In the genomic region with DNA sequence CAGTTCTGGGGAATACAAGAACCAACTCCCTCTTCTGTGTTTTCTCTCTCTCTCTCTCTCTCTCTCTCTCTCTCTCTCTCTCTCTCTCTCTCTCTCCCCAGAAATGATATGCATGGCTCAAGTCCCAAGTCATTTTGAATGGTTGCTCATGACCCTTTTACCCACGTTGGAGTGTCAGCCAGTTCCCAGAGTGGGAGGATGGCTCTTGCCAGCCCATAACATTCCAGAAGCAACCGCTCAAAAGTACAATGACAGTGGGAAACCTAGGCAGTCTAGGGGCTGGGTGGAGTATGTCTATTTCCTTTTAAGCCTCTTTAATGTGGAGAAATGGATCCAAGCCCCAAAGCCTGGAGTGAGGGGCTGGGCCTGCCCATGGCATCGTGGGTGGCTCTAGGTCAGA, we compare ENCODE assay signal across 19 mouse cellular contexts.
A peak's percentile ranks its signal among the peaks of the same experiment; 100 is the strongest.
DNase-seq lines count a peak whose midpoint lies in the region; ATAC-seq lines count a peak whose summit lies in the region.
"Had no signal": no experiment of that assay in that cellular context is flagged by ENCODE, and none has a peak within 500 bp of the region (broad histone marks: within the 10 kb centered on the region; RNA-seq: fewer than 3 reads in every experiment).

No protein-coding gene starts in this region.

- H3K27ac ChIP-seq in hindbrain, embryonic 15.5 days (replicated peaks): peak overlapping the region; percentile 15; the same call in 1 of the 2 replicates
- H3K27ac ChIP-seq in hindbrain, embryonic 12.5 days: no peak overlapping the region
- peak overlapping the region; percentile 61; the same call in 1 of the 2 replicates for H3K27ac ChIP-seq in neural tube, embryonic 15.5 days (replicated peaks)
- H3K27ac ChIP-seq: embryonic facial prominence, embryonic 15.5 days; heart, embryonic 10.5 days had no signal

- H3K9me3 ChIP-seq in hindbrain, embryonic 15.5 days: no peaks in the 10 kb centered on the region
- no peaks in the 10 kb centered on the region for H3K9me3 ChIP-seq in hindbrain, embryonic 12.5 days (replicated peaks)
- H3K9me3 ChIP-seq in megakaryocyte, embryonic 14.5 days: no peaks in the 10 kb centered on the region
- H3K9me3 ChIP-seq in neural tube, embryonic 15.5 days (replicated peaks): no peaks in the 10 kb centered on the region
- H3K9me3 ChIP-seq: embryonic facial prominence, embryonic 15.5 days; heart, embryonic 10.5 days had no signal

- H3K4me1 ChIP-seq in hindbrain, embryonic 15.5 days (replicated peaks): peaks cover 12% of the 10 kb centered on the region
- peaks cover 4% of the 10 kb centered on the region; the same call in 1 of the 2 replicates for H3K4me1 ChIP-seq in hindbrain, embryonic 12.5 days
- H3K4me1 ChIP-seq in megakaryocyte, embryonic 14.5 days: no peaks in the 10 kb centered on the region
- peaks cover 14% of the 10 kb centered on the region for H3K4me1 ChIP-seq in neural tube, embryonic 15.5 days
- H3K4me1 ChIP-seq: embryonic facial prominence, embryonic 15.5 days; heart, embryonic 10.5 days had no signal

- no peaks in the 10 kb centered on the region for H3K27me3 ChIP-seq in hindbrain, embryonic 15.5 days
- H3K27me3 ChIP-seq in hindbrain, embryonic 12.5 days: no peaks in the 10 kb centered on the region
- peaks cover 57% of the 10 kb centered on the region for H3K27me3 ChIP-seq in megakaryocyte, embryonic 14.5 days (replicated peaks)
- no peaks in the 10 kb centered on the region for H3K27me3 ChIP-seq in neural tube, embryonic 15.5 days (replicated peaks)
- H3K27me3 ChIP-seq: embryonic facial prominence, embryonic 15.5 days had no signal

- peak; percentile 76 for DNase-seq in adipocyte (ENCODE audit: low spot score)
- no peak for DNase-seq in adrenal gland, postnatal 14 days
- DNase-seq: adrenal gland, postnatal 10 days; embryo, embryonic 11 days; gastrocnemius, postnatal 10 days; heart, adult 18-20 months; heart, postnatal 10 days; heart, postnatal 4 days had no signal

- peak; percentile 52; the same call in 1 of the 2 replicates for ATAC-seq in hindbrain, embryonic 15.5 days (ENCODE audit: low FRiP score, low read depth)
- no peak for ATAC-seq in hindbrain, embryonic 12.5 days (ENCODE audit: low FRiP score)
- no peak for ATAC-seq in megakaryocyte, adult 5-6 weeks (ENCODE audit: poor library complexity, severe bottlenecking)
- 0 out of 2 replicates have a peak, but pooled peaks have one; percentile 42 for ATAC-seq in neural tube, embryonic 15.5 days (ENCODE audit: low FRiP score)
- ATAC-seq: forebrain, embryonic 16.5 days; inflammation-experienced regulatory T-cells, adult 6 months; intestine, postnatal 0 days had no signal

- H3K4me2 ChIP-seq in hindbrain, embryonic 15.5 days: no peak overlapping the region
- H3K4me2 ChIP-seq in hindbrain, embryonic 12.5 days (replicated peaks): no peak overlapping the region
- no peak overlapping the region for H3K4me2 ChIP-seq in neural tube, embryonic 15.5 days
- H3K4me2 ChIP-seq: embryonic facial prominence, embryonic 15.5 days had no signal

- no peak overlapping the region for H3K4me3 ChIP-seq in hindbrain, embryonic 15.5 days
- no peak overlapping the region for H3K4me3 ChIP-seq in hindbrain, embryonic 12.5 days
- H3K4me3 ChIP-seq in megakaryocyte, embryonic 14.5 days (replicated peaks): peak overlapping the region; percentile 20
- no peak overlapping the region for H3K4me3 ChIP-seq in neural tube, embryonic 15.5 days (replicated peaks)
- H3K4me3 ChIP-seq: embryonic facial prominence, embryonic 15.5 days; erythroblast, embryonic 14.5 days; heart, embryonic 10.5 days had no signal

- no peak overlapping the region for H3K9ac ChIP-seq in hindbrain, embryonic 15.5 days
- no peak overlapping the region for H3K9ac ChIP-seq in hindbrain, embryonic 12.5 days
- no peak overlapping the region for H3K9ac ChIP-seq in neural tube, embryonic 15.5 days (replicated peaks)
- H3K9ac ChIP-seq: embryonic facial prominence, embryonic 15.5 days had no signal

- H3K36me3 ChIP-seq in hindbrain, embryonic 15.5 days: no peaks in the 10 kb centered on the region
- H3K36me3 ChIP-seq in hindbrain, embryonic 12.5 days: no peaks in the 10 kb centered on the region
- no peaks in the 10 kb centered on the region for H3K36me3 ChIP-seq in megakaryocyte, embryonic 14.5 days (replicated peaks; ENCODE audit: low read length)
- no peaks in the 10 kb centered on the region for H3K36me3 ChIP-seq in neural tube, embryonic 15.5 days
- H3K36me3 ChIP-seq: embryonic facial prominence, embryonic 15.5 days; heart, embryonic 10.5 days had no signal

- WGBS in hindbrain, embryonic 15.5 days: 54% methylated on average over 3 of the region's 3 CpGs
- WGBS in hindbrain, embryonic 12.5 days: 61% methylated on average over 3 of the region's 3 CpGs
- 63% methylated on average over 3 of the region's 3 CpGs for WGBS in neural tube, embryonic 15.5 days

Comparison
In these comparisons a context has a peak if more than half of its experiments do, and no peak if none do; other contexts are left out.
1. ATAC-seq: peak in hindbrain, embryonic 15.5 days (single experiment) and neural tube, embryonic 15.5 days (single experiment); none in hindbrain, embryonic 12.5 days (single experiment) and megakaryocyte, adult 5-6 weeks (single experiment).